Mouse (Mus musculus): ENCODE measurements around the gene Ccm2l. TPM values are rescaled to one million over a fixed set of nuclear protein-coding genes. Genes with fewer than 3 reads are reported as not detected.

Ccm2l gene
- polyA plus RNA-seq, 1 experiment from 2014 or later: 0.85 TPM

DNA sequence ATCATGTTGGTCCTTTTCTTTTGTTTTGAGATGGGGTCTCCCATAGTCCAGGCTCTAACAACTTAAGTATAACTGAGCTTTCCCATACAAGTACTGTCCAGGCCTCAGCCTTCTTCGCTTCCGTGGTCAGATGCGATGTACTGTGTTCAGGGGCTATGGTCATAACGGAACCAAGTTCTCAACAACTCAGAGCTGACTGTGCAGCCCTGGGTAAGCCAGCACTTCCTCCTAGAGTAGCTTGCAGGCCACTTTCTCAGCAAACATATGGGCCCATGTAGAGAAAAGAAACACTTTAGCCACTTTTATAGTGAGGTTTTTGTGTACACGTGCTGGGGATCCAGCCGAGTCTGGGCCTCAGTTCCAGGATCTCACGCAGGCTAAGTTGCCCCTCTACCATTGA lies 56.9 kb downstream of the Ccm2l start:
- no peak overlapping the region for H3K9ac ChIP-seq (replicated peaks; ENCODE audit: low read depth, low read length)
- no peak overlapping the region for H3K27ac ChIP-seq (ENCODE audit: low read length)
- no peak overlapping the region for H3K4me3 ChIP-seq (replicated peaks; ENCODE audit: low read length)
- no peaks in the 10 kb centered on the region for H3K9me3 ChIP-seq (ENCODE audit: control insufficient read depth, low read length)
- no peaks in the 10 kb centered on the region for H3K27me3 ChIP-seq (replicated peaks; ENCODE audit: control insufficient read depth, insufficient read depth, low read length)
- WGBS: 88% methylated on average over 7 of the region's 7 CpGs
- H3K4me1 ChIP-seq (replicated peaks; ENCODE audit: control insufficient read depth, insufficient read depth, low read length): no peaks in the 10 kb centered on the region
- ATAC-seq: no peak
- no peaks in the 10 kb centered on the region for H3K36me3 ChIP-seq (ENCODE audit: control insufficient read depth, insufficient read depth)
- H3K4me2 ChIP-seq (ENCODE audit: low read length): no peak overlapping the region

DNA sequence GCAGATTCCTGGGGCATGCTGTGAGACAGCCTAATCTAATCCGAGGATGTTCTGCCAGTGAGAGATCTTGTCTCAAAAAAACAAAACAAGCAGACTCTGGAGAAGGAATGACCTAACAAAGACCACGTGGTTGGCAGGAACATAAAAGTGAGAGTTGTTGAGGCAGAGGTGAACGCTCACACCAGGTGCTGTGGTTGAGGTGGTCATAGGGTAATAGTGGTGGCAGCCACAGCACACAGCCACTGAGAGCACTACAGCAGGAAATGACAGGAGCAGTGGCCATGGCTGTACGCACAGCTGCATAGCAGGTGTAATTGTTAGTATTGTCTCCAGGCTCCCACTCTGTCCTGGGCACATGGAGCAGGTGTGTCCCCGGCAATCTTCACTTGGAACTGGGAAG lies 60.1 kb downstream of the Ccm2l start:
- H3K9ac ChIP-seq (replicated peaks; ENCODE audit: low read depth, low read length): no peak overlapping the region
- H3K4me1 ChIP-seq (replicated peaks; ENCODE audit: control insufficient read depth, insufficient read depth, low read length): no peaks in the 10 kb centered on the region
- H3K36me3 ChIP-seq (ENCODE audit: control insufficient read depth, insufficient read depth): no peaks in the 10 kb centered on the region
- H3K4me2 ChIP-seq (ENCODE audit: low read length): no peak overlapping the region
- H3K9me3 ChIP-seq (ENCODE audit: control insufficient read depth, low read length): no peaks in the 10 kb centered on the region
- no peak for ATAC-seq
- no peak overlapping the region for H3K27ac ChIP-seq (ENCODE audit: low read length)
- no peaks in the 10 kb centered on the region for H3K27me3 ChIP-seq (replicated peaks; ENCODE audit: control insufficient read depth, insufficient read depth, low read length)
- WGBS: 50% methylated on average over 5 of the region's 5 CpGs
- H3K4me3 ChIP-seq (replicated peaks; ENCODE audit: low read length): no peak overlapping the region

DNA sequence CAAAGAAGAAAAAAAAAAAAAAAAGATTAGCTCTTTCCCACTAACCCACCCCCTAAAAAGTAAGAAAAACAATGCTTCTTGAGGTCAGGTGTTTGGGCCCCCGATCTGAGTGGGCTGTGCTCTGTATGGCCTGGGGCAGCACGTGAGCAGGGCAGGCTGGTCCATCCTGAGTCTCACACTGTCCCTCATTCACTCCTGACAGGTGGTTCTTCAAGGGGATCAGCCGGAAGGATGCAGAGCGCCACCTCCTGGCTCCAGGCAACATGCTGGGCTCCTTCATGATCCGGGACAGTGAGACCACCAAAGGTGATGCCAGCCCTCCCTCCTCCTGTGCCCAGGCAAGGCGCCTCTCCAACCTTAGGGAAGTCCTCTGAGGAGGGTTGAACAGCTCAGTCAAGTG lies 65.3 kb downstream of the Ccm2l start:
- Histone ChIP-seq H3K4me2 (ENCODE audit: low read length) (no peak overlapping the region), H3K36me3 (ENCODE audit: control insufficient read depth, insufficient read depth) (no peaks in the 10 kb centered on the region), H3K4me1 (replicated peaks; ENCODE audit: control insufficient read depth, insufficient read depth, low read length) (no peaks in the 10 kb centered on the region), H3K27me3 (replicated peaks; ENCODE audit: control insufficient read depth, insufficient read depth, low read length) (no peaks in the 10 kb centered on the region), H3K9me3 (ENCODE audit: control insufficient read depth, low read length) (no peaks in the 10 kb centered on the region), H3K27ac (ENCODE audit: low read length) (no peak overlapping the region), H3K9ac (replicated peaks; ENCODE audit: low read depth, low read length) (no peak overlapping the region), H3K4me3 (replicated peaks; ENCODE audit: low read length) (no peak overlapping the region)
- 21% methylated on average over 6 of the region's 6 CpGs for WGBS
- ATAC-seq: no peak

Other genes with a start within 250 kb of the Ccm2l start
- gene Bcl2l1, start 234.2 kb upstream of the Ccm2l start, polyA plus RNA-seq (2015; fragmentation: Nextera tagmentation; extraction: Ambion mirVana): 176 and 188 TPM in 2 replicates
- gene Tpx2, start 218.0 kb upstream of the Ccm2l start, polyA plus RNA-seq (2015; fragmentation: Nextera tagmentation; extraction: Ambion mirVana): 40.0 and 49.6 TPM in 2 replicates
- not detected in 2 replicates for gene Mylk2, start 154.6 kb upstream of the Ccm2l start, polyA plus RNA-seq (2015; fragmentation: Nextera tagmentation; extraction: Ambion mirVana)
- 3.6 and 3.7 TPM in 2 replicates for gene Foxs1, start 132.7 kb upstream of the Ccm2l start, polyA plus RNA-seq (2015; fragmentation: Nextera tagmentation; extraction: Ambion mirVana)
- gene Dusp15, start 114.3 kb upstream of the Ccm2l start, polyA plus RNA-seq (2015; fragmentation: Nextera tagmentation; extraction: Ambion mirVana): 6.0 and 8.6 TPM in 2 replicates
- gene Ttll9, start 103.5 kb upstream of the Ccm2l start, polyA plus RNA-seq (2015; fragmentation: Nextera tagmentation; extraction: Ambion mirVana): 2.1 and 3.5 TPM in 2 replicates
- gene Pdrg1, start 50.5 kb upstream of the Ccm2l start, polyA plus RNA-seq (2015; fragmentation: Nextera tagmentation; extraction: Ambion mirVana): 187 and 204 TPM in 2 replicates
- 1.6 and 2.0 TPM in 2 replicates for gene Xkr7, start 34.1 kb upstream of the Ccm2l start, polyA plus RNA-seq (2015; fragmentation: Nextera tagmentation; extraction: Ambion mirVana)
- gene Hck, start 42.5 kb downstream of the Ccm2l start, polyA plus RNA-seq (2015; fragmentation: Nextera tagmentation; extraction: Ambion mirVana): 1.8 and 2.1 TPM in 2 replicates
- gene Tm9sf4, start 95.3 kb downstream of the Ccm2l start, polyA plus RNA-seq (2015; fragmentation: Nextera tagmentation; extraction: Ambion mirVana): 74.5 and 78.9 TPM in 2 replicates
- 35.0 and 40.0 TPM in 2 replicates for gene Tspyl3, start 159.5 kb downstream of the Ccm2l start, polyA plus RNA-seq (2015; fragmentation: Nextera tagmentation; extraction: Ambion mirVana)
- gene Plagl2, start 175.5 kb downstream of the Ccm2l start, polyA plus RNA-seq (2015; fragmentation: Nextera tagmentation; extraction: Ambion mirVana): 6.4 and 6.9 TPM in 2 replicates
- 4.1 and 6.3 TPM in 2 replicates for gene Pofut1, start 175.6 kb downstream of the Ccm2l start, polyA plus RNA-seq (2015; fragmentation: Nextera tagmentation; extraction: Ambion mirVana)
- gene Kif3b, start 225.5 kb downstream of the Ccm2l start, polyA plus RNA-seq (2015; fragmentation: Nextera tagmentation; extraction: Ambion mirVana): 21.9 and 24.1 TPM in 2 replicates